Mouse (Mus musculus) G1E (cell line): ENCODE measurements at regions not wholly inside any gene's neighbourhood (a gene's known extent, or its start where the extent isn't known, plus 50 kb on each side); places are given as distances from the start of the nearest gene placed in this dataset.

Experiments used
- ATAC-seq: 2 replicates; pipeline ENCODE4 v1.8.0; 2016; ENCODE audit warnings: mild to moderate bottlenecking; ENCODE audit not compliant: insufficient number of reproducible peaks, poor library complexity, low FRiP score, severe bottlenecking; ENCODE audit errors: extremely low read depth
- DNase-seq: peaks from one replicate; pipeline ENCODE4 v3.0.0; 2012; ENCODE audit warnings: low spot score
- H3K27me3 ChIP-seq: 2 replicates; pipeline ENCODE4 v1.6.1; 2012; ENCODE audit warnings: mild to moderate bottlenecking, low read length, inconsistent platforms; ENCODE audit not compliant: insufficient read depth
- H3K36me3 ChIP-seq: replicated peaks from 2 replicates; pipeline ENCODE3; 2012; ENCODE audit warnings: mild to moderate bottlenecking, inconsistent platforms
- H3K4me1 ChIP-seq: 2 replicates; pipeline ENCODE4 v1.6.1; 2012; ENCODE audit warnings: low read depth, low read length, inconsistent platforms, mixed read lengths; ENCODE audit not compliant: insufficient read depth
- H3K4me3 ChIP-seq: 2 replicates; pipeline ENCODE4 v1.5.1; 2012; ENCODE audit warnings: low read depth, mild to moderate bottlenecking, inconsistent platforms, low read length, moderate library complexity, mixed read lengths
- H3K9me3 ChIP-seq: replicated peaks from 2 replicates; pipeline ENCODE4 v1.6.1; 2012; ENCODE audit warnings: inconsistent platforms
- CTCF ChIP-seq: IDR thresholded peaks from 2 replicates; pipeline ENCODE4 v1.5.1; 2012; ENCODE audit warnings: low read depth, low read length, inconsistent platforms, mixed read lengths
- GATA1 ChIP-seq: IDR thresholded peaks from 2 replicates; pipeline ENCODE4 v1.6.1; 2012; ENCODE audit warnings: borderline replicate concordance, low read length, inconsistent platforms, mixed read lengths
- GATA2 ChIP-seq: IDR thresholded peaks from 2 replicates; pipeline ENCODE4 v1.6.1; 2012; ENCODE audit warnings: low read depth, low read length, inconsistent platforms, borderline replicate concordance
- POLR2AphosphoS5 ChIP-seq: IDR thresholded peaks from 2 replicates; pipeline ENCODE4 v1.6.1; 2012; ENCODE audit warnings: low read depth, low read length, inconsistent platforms; ENCODE audit not compliant: insufficient replicate concordance
- TAL1 ChIP-seq: conservative IDR thresholded peaks from 2 replicates; pipeline ENCODE4 v1.6.1; 2012; ENCODE audit warnings: low read depth, low read length, inconsistent platforms, mixed read lengths

- TF ChIP-seq GATA1 (no peak), TAL1 (no peak), GATA2 (no peak), CTCF (no peak), POLR2AphosphoS5 (no peak)
- Histone ChIP-seq H3K4me3 (no peak overlapping the region), H3K4me1 (no peaks in the 10 kb centered on the region), H3K9me3 (no peaks in the 10 kb centered on the region), H3K36me3 (no peaks in the 10 kb centered on the region), H3K27me3 (no peaks in the 10 kb centered on the region; the same call in 1 of the 2 replicates)
- ATAC-seq (no peak), DNase-seq (no peak)
Measured at GRCm38 (mm10) chr15:62784456-62785139, 1060.4 kb downstream of the Gsdmc2 start.

GRCm38 (mm10) chr15:62778899-62779298, 1066.1 kb downstream of the Gsdmc2 start:
- no peak for TF ChIP-seq TAL1
- no peak for TF ChIP-seq GATA1
- no peak for TF ChIP-seq GATA2
- TF ChIP-seq CTCF, result no peak
- no peak for TF ChIP-seq POLR2AphosphoS5
- Histone ChIP-seq H3K36me3 (no peaks in the 10 kb centered on the region), H3K4me1 (no peaks in the 10 kb centered on the region), H3K27me3 (no peaks in the 10 kb centered on the region; the same call in 1 of the 2 replicates), H3K9me3 (no peaks in the 10 kb centered on the region), H3K4me3 (no peak overlapping the region)
- ATAC-seq (no peak), DNase-seq (no peak)

- ATAC-seq, result no peak
- Histone ChIP-seq H3K4me1 (no peaks in the 10 kb centered on the region), H3K4me3 (no peak overlapping the region), H3K9me3 (no peaks in the 10 kb centered on the region), H3K27me3 (peaks cover 2% of the 10 kb centered on the region; the same call in 1 of the 2 replicates), H3K36me3 (no peaks in the 10 kb centered on the region)
- no peak for TF ChIP-seq POLR2AphosphoS5
- no peak for TF ChIP-seq GATA2
- no peak for TF ChIP-seq CTCF
- no peak for DNase-seq
Measured at GRCm38 (mm10) chr15:62752686-62753085, 1092.3 kb downstream of the Gsdmc2 start.

GRCm38 (mm10) chr15:62743879-62744278, 1101.1 kb downstream of the Gsdmc2 start:
- H3K9me3 ChIP-seq, result no peaks in the 10 kb centered on the region
- H3K4me3 ChIP-seq, result no peak overlapping the region
- DNase-seq (no peak), ATAC-seq (no peak)
- no peaks in the 10 kb centered on the region for H3K4me1 ChIP-seq
- no peaks in the 10 kb centered on the region for H3K36me3 ChIP-seq
- no peak for TF ChIP-seq CTCF
- TF ChIP-seq TAL1, result no peak
- TF ChIP-seq GATA1, result no peak
- TF ChIP-seq GATA2, result no peak
- no peak for TF ChIP-seq POLR2AphosphoS5
- H3K27me3 ChIP-seq, result no peaks in the 10 kb centered on the region; the same call in 1 of the 2 replicates

DNA sequence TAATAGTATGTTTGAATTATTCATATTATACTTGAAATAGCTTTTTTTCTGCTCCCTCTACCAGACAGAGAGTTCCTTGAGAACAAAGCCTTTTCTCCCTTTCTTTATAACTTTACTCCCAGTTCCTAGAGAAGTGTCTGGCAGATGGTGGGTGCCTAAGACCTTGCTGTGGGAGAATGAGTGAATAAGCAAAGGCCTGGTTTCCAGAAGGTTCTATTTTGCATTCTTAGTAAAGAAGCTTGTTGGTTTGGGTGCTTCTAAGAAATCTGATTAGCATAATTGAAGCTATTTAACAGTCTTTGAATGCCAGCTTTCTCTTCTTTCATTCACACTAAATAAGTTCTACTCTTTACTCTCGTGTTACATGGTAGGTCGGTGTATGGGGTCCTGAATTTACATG, 1104.2 kb downstream of the Gsdmc2 start:
- TF ChIP-seq GATA1, result no peak
- TF ChIP-seq TAL1, result no peak
- DNase-seq (no peak), ATAC-seq (no peak)
- Histone ChIP-seq H3K36me3 (no peaks in the 10 kb centered on the region), H3K27me3 (no peaks in the 10 kb centered on the region; the same call in 1 of the 2 replicates), H3K4me3 (no peak overlapping the region), H3K9me3 (no peaks in the 10 kb centered on the region), H3K4me1 (no peaks in the 10 kb centered on the region)

GRCm38 (mm10) chr15:62735334-62735733, 1109.6 kb downstream of the Gsdmc2 start:
- TF ChIP-seq TAL1 (no peak), CTCF (no peak), GATA1 (no peak), GATA2 (no peak)
- no peak for DNase-seq
- Histone ChIP-seq H3K9me3 (no peaks in the 10 kb centered on the region), H3K27me3 (no peaks in the 10 kb centered on the region; the same call in 1 of the 2 replicates), H3K4me3 (no peak overlapping the region), H3K4me1 (no peaks in the 10 kb centered on the region), H3K36me3 (no peaks in the 10 kb centered on the region)
- ATAC-seq, result no peak

GRCm38 (mm10) chr15:62734900-62735299, 1110.1 kb downstream of the Gsdmc2 start:
- no peaks in the 10 kb centered on the region for H3K4me1 ChIP-seq
- H3K36me3 ChIP-seq, result no peaks in the 10 kb centered on the region
- H3K27me3 ChIP-seq, result no peaks in the 10 kb centered on the region; the same call in 1 of the 2 replicates
- TF ChIP-seq TAL1 (no peak), GATA1 (no peak), CTCF (no peak)
- DNase-seq (no peak), ATAC-seq (no peak)
- no peaks in the 10 kb centered on the region for H3K9me3 ChIP-seq
- no peak overlapping the region for H3K4me3 ChIP-seq
